Mouse (Mus musculus): Measurements from ENCODE around the gene Son.

- TF ChIP-seq ZC3H11A (IDR thresholded peaks at IDR 0.05; ENCODE audit: borderline replicate concordance, low read depth, low read length): no peak
- TF ChIP-seq HCFC1 (IDR thresholded peaks at IDR 0.05; ENCODE audit: borderline replicate concordance, insufficient read depth, low read length): no peak
- TF ChIP-seq ZNF384 (IDR thresholded peaks at IDR 0.05; ENCODE audit: low read depth, low read length): no peak
Observed at GRCm38 (mm10) chr16:91599242-91599641, 48.1 kb upstream of the Son start.
